Mouse (Mus musculus): Measurements from ENCODE around the gene Klrb1a.
"Not testable (repeated sequence)": the region's sequence is repeated elsewhere in the genome, so short reads cannot be mapped to it uniquely, and the experiment has no call there.

The Klrb1a gene

DNA sequence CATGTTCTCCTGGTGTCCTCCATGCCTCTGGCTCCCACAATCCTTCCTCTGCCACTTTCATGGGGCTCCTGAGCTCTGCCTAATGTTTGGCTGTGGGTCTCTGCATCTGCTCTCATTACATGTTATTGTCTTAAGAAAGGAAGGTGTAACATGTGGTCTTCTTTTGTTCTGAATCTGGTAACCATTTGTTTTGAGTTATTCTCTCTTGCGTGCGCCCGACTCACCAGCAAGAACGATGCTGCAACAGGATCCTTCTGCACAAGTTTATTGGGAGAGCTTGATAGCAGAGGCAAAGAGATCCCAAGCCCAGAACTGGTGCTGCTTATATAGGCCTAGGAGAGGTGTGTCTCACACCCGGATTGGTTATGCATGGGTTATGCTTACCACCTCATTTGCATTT lies at the start of gene Klrb1a:
Gene Klrb1a, minus strand, starts transcription at position 101 of the 400 bp plus-strand sequence.
- not testable (repeated sequence) for DNase-seq (ENCODE audit: low read depth, low spot score)

GRCm38 (mm10) chr6:128669936-128670335 lies 46.6 kb upstream of the Klrb1a start:
- DNase-seq (ENCODE audit: low read depth, low spot score) = no peak

GRCm38 (mm10) chr6:128662206-128662605 lies 38.9 kb upstream of the Klrb1a start, which contains the start of gene Clec2h:
Gene Clec2h (plus strand): TSS chr6:128662385.
- peak; percentile 44 for DNase-seq (ENCODE audit: low read depth, low spot score)

GRCm38 (mm10) chr6:128661249-128661648 lies 37.9 kb upstream of the Klrb1a start:
- DNase-seq (ENCODE audit: low read depth, low spot score) = no peak

- DNase-seq (ENCODE audit: low read depth, low spot score) = no peak
These were observed 29.6 kb upstream of the Klrb1a start for GRCm38 (mm10) chr6:128652938-128653337.

DNA sequence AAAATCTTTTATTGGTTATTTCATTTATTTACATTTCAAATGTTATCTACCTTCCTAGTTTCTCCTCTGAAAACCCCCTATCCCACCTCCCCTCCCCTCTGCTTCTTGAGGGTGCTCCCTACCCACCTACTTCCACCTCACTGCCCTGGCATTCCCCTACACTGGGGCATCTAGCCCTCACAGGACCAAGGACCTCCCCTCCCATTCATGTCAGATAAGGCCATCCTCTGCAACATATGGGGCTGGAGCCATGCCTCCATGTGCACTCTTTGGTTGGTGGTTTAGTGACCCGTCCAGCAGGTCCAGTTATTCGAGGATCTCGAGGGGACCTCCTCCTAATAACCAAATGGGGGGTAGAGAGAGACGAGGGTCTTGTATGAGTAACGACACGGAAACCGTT lies 27.5 kb upstream of the Klrb1a start:
- DNase-seq (ENCODE audit: low read depth, low spot score) = not testable (repeated sequence)

- no peak for DNase-seq (ENCODE audit: low read depth, low spot score)
These were observed 26.9 kb upstream of the Klrb1a start for GRCm38 (mm10) chr6:128650187-128650586.

DNA sequence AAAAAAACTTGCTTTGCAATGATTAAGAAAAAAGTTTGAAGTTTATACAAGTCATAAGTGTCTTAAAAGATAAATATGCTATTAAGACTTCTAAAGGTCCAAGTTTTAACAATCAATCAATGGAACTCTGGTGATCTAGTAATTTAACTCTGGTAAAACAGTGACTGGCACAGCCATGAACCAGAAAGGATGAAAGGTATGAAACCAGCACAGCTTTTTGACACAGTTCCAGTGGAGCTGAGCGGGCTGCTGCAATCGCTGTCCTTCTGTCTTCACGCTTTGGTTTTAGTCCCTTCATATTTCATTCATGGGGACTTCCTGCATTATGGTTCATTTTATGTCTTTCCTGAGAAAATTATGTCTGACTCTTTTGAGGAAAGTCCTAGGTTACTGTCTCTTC lies 26.3 kb upstream of the Klrb1a start:
- DNase-seq (ENCODE audit: low read depth, low spot score) = no peak

DNA sequence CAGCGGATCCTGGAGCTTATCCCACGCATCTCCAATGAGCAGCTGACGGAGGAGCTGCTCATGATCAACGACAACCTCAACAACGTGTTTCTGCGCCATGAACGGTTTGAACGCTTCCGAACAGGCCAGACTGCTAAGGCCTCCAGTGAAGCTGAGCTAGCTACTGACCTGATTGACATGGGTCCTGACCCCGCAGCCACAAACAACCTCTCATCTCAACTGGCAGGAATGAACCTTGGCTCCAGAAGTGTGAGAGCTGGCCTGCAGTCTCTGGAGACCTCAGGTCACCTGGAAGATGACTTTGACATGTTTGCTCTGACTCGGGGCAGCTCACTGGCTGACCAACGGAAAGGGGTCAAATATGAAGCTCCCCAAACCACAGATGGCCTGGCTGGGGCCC lies 22.4 kb upstream of the Klrb1a start:
- not testable (repeated sequence) for DNase-seq (ENCODE audit: low read depth, low spot score)

DNA sequence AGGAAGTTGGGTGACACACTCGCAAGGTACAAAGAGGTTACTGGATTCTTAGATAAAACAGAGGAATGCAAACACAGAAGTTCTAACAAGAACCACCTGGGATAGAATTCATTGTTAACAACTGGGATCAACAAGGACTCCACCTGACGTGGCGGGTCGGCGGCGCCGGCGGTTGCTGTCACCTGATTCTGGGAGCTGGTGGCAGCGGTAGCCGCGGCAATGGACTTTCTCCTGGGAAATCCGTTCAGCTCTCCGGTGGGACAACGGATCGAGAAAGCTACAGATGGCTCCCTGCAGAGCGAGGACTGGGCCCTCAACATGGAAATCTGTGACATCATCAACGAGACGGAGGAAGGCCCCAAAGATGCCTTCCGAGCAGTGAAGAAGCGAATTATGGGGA lies 21.4 kb upstream of the Klrb1a start:
- DNase-seq (ENCODE audit: low read depth, low spot score) = not testable (repeated sequence)

- DNase-seq (ENCODE audit: low read depth, low spot score) = no peak
These were observed 20.7 kb upstream of the Klrb1a start for GRCm38 (mm10) chr6:128643999-128644398.

- peak; percentile 5 for DNase-seq (ENCODE audit: low read depth, low spot score)
These were observed 17.9 kb upstream of the Klrb1a start for GRCm38 (mm10) chr6:128641116-128641716.

DNA sequence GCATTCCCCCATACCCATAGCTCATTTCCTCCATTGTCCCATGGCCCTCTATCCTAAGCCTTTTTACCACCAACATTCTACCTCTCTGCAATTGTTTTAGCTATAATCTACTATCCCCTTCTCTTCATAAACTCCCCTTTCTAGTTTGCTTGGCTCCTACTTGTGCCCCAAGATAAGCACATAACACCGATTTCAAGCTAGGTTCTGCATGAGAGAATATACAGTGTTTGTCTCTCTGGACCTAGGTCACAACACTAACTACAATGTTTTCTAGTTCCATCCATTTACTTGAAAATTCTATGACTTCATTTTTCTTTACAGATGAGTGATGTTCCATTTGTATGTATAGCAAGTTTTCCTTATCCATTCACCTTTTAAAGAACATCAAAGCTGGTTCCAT lies 17.3 kb upstream of the Klrb1a start:
- DNase-seq (ENCODE audit: low read depth, low spot score) = no peak

- not testable (repeated sequence) for DNase-seq (ENCODE audit: low read depth, low spot score)
These were observed 7.9 kb upstream of the Klrb1a start for GRCm38 (mm10) chr6:128630912-128631905.

DNA sequence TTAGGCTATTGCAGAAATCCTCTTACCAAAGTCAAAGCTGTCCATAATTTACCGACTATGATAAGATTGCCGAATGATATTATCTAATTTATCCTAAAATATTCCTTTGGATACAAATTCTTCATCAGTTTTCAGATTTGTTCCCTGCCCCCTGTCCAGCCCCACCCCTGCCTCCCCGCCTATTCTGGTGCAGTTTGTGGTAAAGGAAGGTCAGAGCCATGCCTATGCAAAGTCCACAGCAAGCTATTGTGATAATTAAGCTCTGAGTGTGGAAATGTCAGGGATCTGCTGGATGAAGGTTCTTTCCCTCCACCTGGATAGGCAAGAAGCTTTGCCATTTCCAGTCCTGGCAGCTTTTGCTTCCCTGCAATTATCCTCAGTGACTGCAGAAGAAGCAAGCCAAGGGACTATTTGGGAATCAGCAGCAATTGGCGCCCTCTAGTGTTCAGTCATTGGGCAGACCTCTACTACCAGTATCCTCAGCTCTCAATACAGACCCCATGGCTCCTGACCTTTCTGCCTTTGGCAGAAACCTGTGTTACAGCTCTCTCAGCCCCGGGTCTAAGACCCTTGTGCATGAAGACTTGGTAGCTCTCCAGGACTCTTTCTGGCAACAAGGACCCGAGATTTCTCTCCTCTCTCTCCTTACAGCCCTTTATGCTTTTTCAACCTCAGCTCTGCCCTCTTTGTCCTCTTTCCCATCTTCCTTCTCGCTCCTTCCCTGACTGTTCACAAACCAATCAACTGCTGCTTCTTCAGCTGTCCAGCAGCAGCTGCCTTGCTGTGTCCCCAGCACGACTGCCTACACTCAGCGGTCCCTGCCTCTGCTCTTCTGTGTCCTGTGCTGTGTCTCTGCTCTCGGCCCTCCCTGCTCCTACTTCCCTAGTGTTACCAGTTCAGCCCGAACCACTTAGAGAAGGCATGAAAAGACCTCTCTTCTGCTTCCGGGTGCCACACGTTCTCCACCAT lies 6.7 kb upstream of the Klrb1a start:
- peak; percentile 89 for DNase-seq (ENCODE audit: low read depth, low spot score)

DNA sequence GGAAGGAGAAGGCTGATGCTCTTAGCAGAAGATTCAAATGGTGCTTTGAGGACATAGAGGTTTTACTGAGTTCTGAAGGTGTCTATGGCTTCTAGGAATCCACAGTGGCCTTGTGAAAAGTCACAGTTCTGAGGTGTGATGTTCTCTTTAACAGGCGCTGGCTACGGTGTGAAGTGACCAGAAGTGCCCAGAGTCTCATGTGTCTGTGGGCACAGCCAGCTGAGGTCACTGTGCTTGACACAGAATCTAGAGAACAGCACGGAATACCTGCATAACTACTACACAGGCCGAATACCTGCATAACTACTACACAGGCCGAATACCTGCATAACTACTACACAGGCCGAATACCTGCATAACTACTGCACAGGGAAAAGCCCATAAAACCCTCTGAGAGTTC lies 1.9 kb upstream of the Klrb1a start:
- DNase-seq (ENCODE audit: low read depth, low spot score) = not testable (repeated sequence)

- DNase-seq (ENCODE audit: low read depth, low spot score) = peak; percentile 72
These were observed 1.1 kb upstream of the Klrb1a start for GRCm38 (mm10) chr6:128624425-128624824.

DNA sequence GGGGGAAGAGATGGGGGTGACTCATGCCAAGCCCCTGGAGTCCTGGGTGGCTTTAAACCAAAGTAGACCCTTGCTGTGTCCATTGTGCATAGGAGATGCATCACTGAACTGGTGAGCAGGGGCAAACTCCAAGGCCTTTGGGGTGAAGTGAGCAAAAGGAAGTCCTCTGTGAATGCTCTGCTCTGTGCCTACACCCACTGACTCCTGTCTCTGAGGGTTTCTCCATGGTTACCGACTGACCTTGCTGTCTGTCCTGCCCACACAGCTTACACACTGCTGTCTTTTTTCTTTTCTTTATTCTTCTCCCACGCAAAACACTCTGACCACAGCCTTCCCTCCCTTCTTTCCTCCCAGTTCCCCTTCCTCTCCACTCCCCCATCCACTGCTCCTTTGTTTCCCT lies 600 bp downstream of the Klrb1a start:
- DNase-seq (ENCODE audit: low read depth, low spot score) = peak; percentile 35

DNA sequence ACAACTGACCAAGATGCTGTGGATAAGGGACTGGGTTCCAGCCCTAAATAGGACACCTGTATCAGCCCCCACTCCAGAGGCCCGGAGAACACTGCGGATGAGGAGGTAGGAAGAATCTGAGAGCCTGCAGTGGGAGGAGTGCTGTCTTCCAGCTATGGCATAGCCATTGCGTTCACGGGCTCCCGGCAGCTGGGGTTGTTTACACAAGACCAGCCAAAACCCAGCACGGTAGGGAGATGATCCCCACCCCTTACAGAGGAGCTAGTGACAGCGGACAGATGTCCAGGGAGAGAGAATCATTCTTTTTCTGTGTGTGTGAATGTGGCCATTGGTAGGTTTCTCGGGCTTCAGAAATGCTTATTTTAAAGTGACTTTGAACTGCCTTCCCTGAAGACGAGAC lies 17.0 kb downstream of the Klrb1a start:
- DNase-seq (ENCODE audit: low read depth, low spot score) = no peak

- peak; percentile 46 for DNase-seq (ENCODE audit: low read depth, low spot score)
These were observed 18.8 kb downstream of the Klrb1a start for GRCm38 (mm10) chr6:128604512-128604911.

DNA sequence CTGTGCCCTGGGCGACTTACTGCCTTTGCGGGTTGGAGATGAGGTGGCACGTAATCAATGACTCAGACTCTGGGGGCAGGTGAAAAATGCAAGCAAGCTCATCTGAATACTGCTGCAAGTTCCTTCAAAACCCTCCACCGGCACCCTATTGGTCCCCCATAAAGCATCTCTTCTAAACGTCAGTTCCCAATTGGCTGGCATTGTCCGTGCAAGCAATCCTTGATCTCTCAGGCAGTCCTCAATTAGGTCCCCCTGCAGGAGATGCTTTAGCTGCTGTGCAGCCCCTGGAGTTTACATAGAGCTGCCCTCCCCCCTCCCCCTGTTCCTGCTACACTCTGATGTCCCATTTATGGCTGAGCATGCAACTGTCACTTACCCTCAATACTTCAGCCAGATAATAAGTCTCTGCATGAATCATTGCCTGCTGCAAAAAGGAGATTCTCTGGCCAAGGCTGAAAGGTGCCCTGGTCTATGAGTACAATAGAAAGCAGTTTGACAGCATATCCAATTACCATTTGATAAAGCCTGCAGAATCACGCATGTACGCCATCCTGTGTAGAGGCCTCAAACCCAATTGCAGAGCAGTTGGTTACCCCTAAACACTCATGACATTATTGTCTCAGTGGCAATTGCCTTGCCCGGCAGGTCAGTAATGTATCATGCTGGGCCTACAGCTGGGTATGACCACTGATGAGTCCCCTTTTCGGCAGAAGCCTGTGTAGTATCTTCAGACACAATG lies 20.7 kb downstream of the Klrb1a start:
- DNase-seq (ENCODE audit: low read depth, low spot score) = peak; percentile 87
